Mouse (Mus musculus): Measurements from ENCODE around the gene Aoah. TPM values are rescaled to one million over a fixed set of nuclear protein-coding genes. Genes with fewer than 3 reads are reported as not detected.

Aoah gene
- polyA plus RNA-seq, 1 experiment from 2014 or later, result 0.54 TPM

- Histone ChIP-seq H3K9ac (ENCODE audit: low read depth, low read length) (no peak overlapping the region), H3K27me3 (ENCODE audit: control insufficient read depth, insufficient read depth, low read length) (no peaks in the 10 kb centered on the region), H3K9me3 (ENCODE audit: control insufficient read depth, low read length) (no peaks in the 10 kb centered on the region), H3K4me2 (replicated peaks; ENCODE audit: low read depth, low read length) (no peak overlapping the region), H3K4me3 (ENCODE audit: low read depth, low read length) (no peak overlapping the region), H3K27ac (ENCODE audit: low read depth, low read length) (no peak overlapping the region), H3K4me1 (replicated peaks; ENCODE audit: control insufficient read depth, insufficient read depth, low read length) (no peaks in the 10 kb centered on the region), H3K36me3 (ENCODE audit: control insufficient read depth, insufficient read depth, low read length) (no peaks in the 10 kb centered on the region)
- 30% methylated on average over 5 of the region's 5 CpGs for WGBS
- ATAC-seq (ENCODE audit: low FRiP score) (no peak), DNase-seq (ENCODE audit: low spot score) (peak; percentile 77)
Observed at GRCm38 (mm10) chr13:20937452-20937851, 143.5 kb downstream of the Aoah start.

- Histone ChIP-seq H3K4me1 (replicated peaks; ENCODE audit: control insufficient read depth, insufficient read depth, low read length) (no peaks in the 10 kb centered on the region), H3K4me2 (replicated peaks; ENCODE audit: low read depth, low read length) (no peak overlapping the region), H3K4me3 (ENCODE audit: low read depth, low read length) (no peak overlapping the region), H3K27ac (ENCODE audit: low read depth, low read length) (no peak overlapping the region), H3K9ac (ENCODE audit: low read depth, low read length) (no peak overlapping the region), H3K9me3 (ENCODE audit: control insufficient read depth, low read length) (no peaks in the 10 kb centered on the region), H3K36me3 (ENCODE audit: control insufficient read depth, insufficient read depth, low read length) (no peaks in the 10 kb centered on the region), H3K27me3 (ENCODE audit: control insufficient read depth, insufficient read depth, low read length) (no peaks in the 10 kb centered on the region)
- 73% methylated on average over 6 of the region's 6 CpGs for WGBS
- ATAC-seq (ENCODE audit: low FRiP score), result no peak
- DNase-seq (ENCODE audit: low spot score), result no peak
Observed at GRCm38 (mm10) chr13:20939099-20939498, 145.2 kb downstream of the Aoah start.

GRCm38 (mm10) chr13:20940389-20940788 lies 146.5 kb downstream of the Aoah start:
- H3K9ac ChIP-seq (ENCODE audit: low read depth, low read length), result no peak overlapping the region
- H3K27me3 ChIP-seq (ENCODE audit: control insufficient read depth, insufficient read depth, low read length), result no peaks in the 10 kb centered on the region
- H3K27ac ChIP-seq (ENCODE audit: low read depth, low read length), result no peak overlapping the region
- 62% methylated on average over 6 of the region's 6 CpGs for WGBS
- DNase-seq (ENCODE audit: low spot score), result peak; percentile 54
- H3K36me3 ChIP-seq (ENCODE audit: control insufficient read depth, insufficient read depth, low read length), result no peaks in the 10 kb centered on the region
- H3K4me1 ChIP-seq (replicated peaks; ENCODE audit: control insufficient read depth, insufficient read depth, low read length), result no peaks in the 10 kb centered on the region
- 0 out of 2 replicates have a peak, but pooled peaks have one; percentile 45 for ATAC-seq (ENCODE audit: low FRiP score)
- no peak overlapping the region for H3K4me3 ChIP-seq (ENCODE audit: low read depth, low read length)
- no peaks in the 10 kb centered on the region for H3K9me3 ChIP-seq (ENCODE audit: control insufficient read depth, low read length)
- no peak overlapping the region for H3K4me2 ChIP-seq (replicated peaks; ENCODE audit: low read depth, low read length)

DNA sequence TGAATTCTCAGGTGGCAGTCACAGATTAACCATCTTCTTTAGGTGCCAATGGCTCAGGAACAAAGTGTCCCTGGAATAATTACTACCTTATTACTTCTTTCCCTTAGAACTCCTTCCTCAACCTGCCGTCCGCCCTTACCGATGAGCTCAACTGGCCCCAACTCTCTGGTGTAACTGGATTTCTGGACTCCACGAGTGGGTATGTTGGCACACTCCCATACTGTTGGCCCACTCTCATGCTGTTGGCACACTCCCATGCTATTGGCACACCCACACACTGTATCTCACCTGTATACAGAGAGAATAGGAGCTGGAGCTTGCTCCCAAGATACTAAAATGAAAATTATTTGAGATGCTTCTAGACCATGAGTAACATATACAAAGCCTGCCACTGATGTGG lies 147.8 kb downstream of the Aoah start:
- DNase-seq (ENCODE audit: low spot score) (no peak), ATAC-seq (ENCODE audit: low FRiP score) (no peak)
- WGBS, result 95% methylated on average over 4 of the region's 4 CpGs
- Histone ChIP-seq H3K27ac (ENCODE audit: low read depth, low read length) (no peak overlapping the region), H3K27me3 (ENCODE audit: control insufficient read depth, insufficient read depth, low read length) (no peaks in the 10 kb centered on the region), H3K36me3 (ENCODE audit: control insufficient read depth, insufficient read depth, low read length) (no peaks in the 10 kb centered on the region), H3K4me1 (replicated peaks; ENCODE audit: control insufficient read depth, insufficient read depth, low read length) (no peaks in the 10 kb centered on the region), H3K9ac (ENCODE audit: low read depth, low read length) (no peak overlapping the region), H3K9me3 (ENCODE audit: control insufficient read depth, low read length) (no peaks in the 10 kb centered on the region), H3K4me2 (replicated peaks; ENCODE audit: low read depth, low read length) (no peak overlapping the region), H3K4me3 (ENCODE audit: low read depth, low read length) (no peak overlapping the region)

- Histone ChIP-seq H3K4me3 (ENCODE audit: low read depth, low read length) (no peak overlapping the region), H3K27me3 (ENCODE audit: control insufficient read depth, insufficient read depth, low read length) (no peaks in the 10 kb centered on the region), H3K36me3 (ENCODE audit: control insufficient read depth, insufficient read depth, low read length) (no peaks in the 10 kb centered on the region), H3K9ac (ENCODE audit: low read depth, low read length) (no peak overlapping the region), H3K9me3 (ENCODE audit: control insufficient read depth, low read length) (no peaks in the 10 kb centered on the region), H3K4me1 (replicated peaks; ENCODE audit: control insufficient read depth, insufficient read depth, low read length) (no peaks in the 10 kb centered on the region), H3K4me2 (replicated peaks; ENCODE audit: low read depth, low read length) (no peak overlapping the region), H3K27ac (ENCODE audit: low read depth, low read length) (no peak overlapping the region)
- DNase-seq (ENCODE audit: low spot score), result no peak
- WGBS, result 79% methylated on average over 3 of the region's 3 CpGs
- ATAC-seq (ENCODE audit: low FRiP score), result no peak
Observed at GRCm38 (mm10) chr13:20963086-20963485, 169.2 kb downstream of the Aoah start.

- Histone ChIP-seq H3K9ac (ENCODE audit: low read depth, low read length) (no peak overlapping the region), H3K36me3 (ENCODE audit: control insufficient read depth, insufficient read depth, low read length) (no peaks in the 10 kb centered on the region), H3K27ac (ENCODE audit: low read depth, low read length) (no peak overlapping the region), H3K4me3 (ENCODE audit: low read depth, low read length) (no peak overlapping the region), H3K4me2 (replicated peaks; ENCODE audit: low read depth, low read length) (no peak overlapping the region), H3K27me3 (ENCODE audit: control insufficient read depth, insufficient read depth, low read length) (no peaks in the 10 kb centered on the region), H3K4me1 (replicated peaks; ENCODE audit: control insufficient read depth, insufficient read depth, low read length) (no peaks in the 10 kb centered on the region), H3K9me3 (ENCODE audit: control insufficient read depth, low read length) (no peaks in the 10 kb centered on the region)
- no peak for DNase-seq (ENCODE audit: low spot score)
- ATAC-seq (ENCODE audit: low FRiP score), result no peak
- 92% methylated on average over 8 of the region's 8 CpGs for WGBS
Observed at GRCm38 (mm10) chr13:20981234-20982230, 187.6 kb downstream of the Aoah start.

DNA sequence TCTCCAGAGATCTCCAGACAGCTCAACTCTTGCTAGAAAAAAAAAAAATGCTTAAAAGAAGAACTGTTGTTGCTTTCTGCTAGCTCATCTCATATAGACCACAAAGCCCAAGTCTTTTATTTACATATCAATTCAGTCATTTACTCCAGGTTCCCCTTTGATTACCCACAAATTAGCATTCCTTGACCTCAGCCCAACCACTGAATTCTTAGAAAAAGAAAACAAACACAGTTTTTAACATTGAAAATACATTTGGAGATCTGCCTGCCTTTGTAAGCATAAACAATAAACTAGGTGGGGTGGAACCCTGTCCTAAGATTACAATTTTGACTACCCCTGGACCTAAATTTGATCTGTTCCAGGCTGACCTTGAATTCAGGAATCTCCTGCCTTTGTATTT lies 191.6 kb downstream of the Aoah start:
- Histone ChIP-seq H3K4me1 (replicated peaks; ENCODE audit: control insufficient read depth, insufficient read depth, low read length) (no peaks in the 10 kb centered on the region), H3K27me3 (ENCODE audit: control insufficient read depth, insufficient read depth, low read length) (no peaks in the 10 kb centered on the region), H3K4me2 (replicated peaks; ENCODE audit: low read depth, low read length) (no peak overlapping the region), H3K4me3 (ENCODE audit: low read depth, low read length) (no peak overlapping the region), H3K9me3 (ENCODE audit: control insufficient read depth, low read length) (no peaks in the 10 kb centered on the region), H3K9ac (ENCODE audit: low read depth, low read length) (no peak overlapping the region), H3K36me3 (ENCODE audit: control insufficient read depth, insufficient read depth, low read length) (no peaks in the 10 kb centered on the region), H3K27ac (ENCODE audit: low read depth, low read length) (no peak overlapping the region)
- DNase-seq (ENCODE audit: low spot score) (no peak), ATAC-seq (ENCODE audit: low FRiP score) (no peak)

GRCm38 (mm10) chr13:20985961-20986360 lies 192.0 kb downstream of the Aoah start:
- Histone ChIP-seq H3K4me1 (replicated peaks; ENCODE audit: control insufficient read depth, insufficient read depth, low read length) (no peaks in the 10 kb centered on the region), H3K36me3 (ENCODE audit: control insufficient read depth, insufficient read depth, low read length) (no peaks in the 10 kb centered on the region), H3K4me3 (ENCODE audit: low read depth, low read length) (no peak overlapping the region), H3K27ac (ENCODE audit: low read depth, low read length) (no peak overlapping the region), H3K9me3 (ENCODE audit: control insufficient read depth, low read length) (no peaks in the 10 kb centered on the region), H3K27me3 (ENCODE audit: control insufficient read depth, insufficient read depth, low read length) (no peaks in the 10 kb centered on the region), H3K9ac (ENCODE audit: low read depth, low read length) (no peak overlapping the region), H3K4me2 (replicated peaks; ENCODE audit: low read depth, low read length) (no peak overlapping the region)
- ATAC-seq (ENCODE audit: low FRiP score) (no peak), DNase-seq (ENCODE audit: low spot score) (no peak)

DNA sequence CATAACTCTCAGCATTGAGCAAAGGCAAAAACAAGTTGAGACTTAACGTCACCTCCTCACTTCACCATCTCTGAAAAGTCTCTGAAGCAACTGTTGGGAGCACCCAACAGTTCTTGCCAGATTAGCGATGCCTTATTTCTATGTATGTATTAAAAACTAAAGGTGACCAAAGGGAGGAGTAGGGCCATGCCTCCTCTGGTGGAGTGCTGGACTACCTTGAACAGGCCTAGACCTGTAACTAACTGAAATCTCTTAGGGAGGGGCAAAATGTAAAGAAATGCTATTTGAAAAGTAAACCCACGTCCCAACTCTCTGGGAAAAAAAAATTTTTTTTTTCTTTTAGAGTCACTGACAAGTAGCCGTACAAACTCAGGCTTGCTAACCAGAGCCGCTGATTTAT lies 211.3 kb downstream of the Aoah start:
- DNase-seq (ENCODE audit: low spot score), result no peak
- Histone ChIP-seq H3K36me3 (ENCODE audit: control insufficient read depth, insufficient read depth, low read length) (no peaks in the 10 kb centered on the region), H3K4me2 (replicated peaks; ENCODE audit: low read depth, low read length) (no peak overlapping the region), H3K9me3 (ENCODE audit: control insufficient read depth, low read length) (no peaks in the 10 kb centered on the region), H3K27me3 (ENCODE audit: control insufficient read depth, insufficient read depth, low read length) (no peaks in the 10 kb centered on the region), H3K4me1 (replicated peaks; ENCODE audit: control insufficient read depth, insufficient read depth, low read length) (no peaks in the 10 kb centered on the region), H3K4me3 (ENCODE audit: low read depth, low read length) (no peak overlapping the region), H3K27ac (ENCODE audit: low read depth, low read length) (no peak overlapping the region), H3K9ac (ENCODE audit: low read depth, low read length) (no peak overlapping the region)
- WGBS, result 91% methylated on average over 5 of the region's 5 CpGs
- peak; percentile 48 for ATAC-seq (ENCODE audit: low FRiP score)
